Mouse (Mus musculus) heart, postnatal 36 days (tissue): ENCODE results near the gene Rpl27a. TPM values are rescaled to one million over a fixed set of nuclear protein-coding genes. Genes with fewer than 3 reads are reported as not detected.

Experiments used
- DNase-seq, 2 experiments: peaks; one replicate each; pipeline ENCODE4 v3.0.0; 2021 to 2022
- intact Hi-C: fragments of 180-260 bp; cut with DNase I; formaldehyde crosslinking; loops from one replicate; pipeline ENCODE4 v1.15.1; 2025
- total RNA-seq, 2 experiments: library from RNA; stranded (reverse); gene quantifications; 2 replicates each; pipeline ENCODE4 v1.2.3; 2021

The Rpl27a gene
- total RNA-seq = 10 to 100 TPM; 95.0 to 97.5 TPM

GRCm38 (mm10) chr7:109518838-109519696 is at the start of gene Rpl27a:
Rpl27a (plus strand) TSS chr7:109519147.
- peak; percentile 99 for DNase-seq
- intact Hi-C loops = loop anchor here (2.0 kb wide), 1 partner anchor 184 kb away; the partner anchor contains the start of genes Akip1 and St5

- intact Hi-C loops = no loop called here
Observed at GRCm38 (mm10) chr7:109470700-109471099, 48.2 kb upstream of the Rpl27a start.

GRCm38 (mm10) chr7:109477926-109478325 is 41.0 kb upstream of the Rpl27a start:
- DNase-seq = no peak
- intact Hi-C loops = no loop called here

More at GRCm38 (mm10) chr7:109470700-109471099, 48.2 kb upstream of the Rpl27a start:
- DNase-seq = no peak

DNA sequence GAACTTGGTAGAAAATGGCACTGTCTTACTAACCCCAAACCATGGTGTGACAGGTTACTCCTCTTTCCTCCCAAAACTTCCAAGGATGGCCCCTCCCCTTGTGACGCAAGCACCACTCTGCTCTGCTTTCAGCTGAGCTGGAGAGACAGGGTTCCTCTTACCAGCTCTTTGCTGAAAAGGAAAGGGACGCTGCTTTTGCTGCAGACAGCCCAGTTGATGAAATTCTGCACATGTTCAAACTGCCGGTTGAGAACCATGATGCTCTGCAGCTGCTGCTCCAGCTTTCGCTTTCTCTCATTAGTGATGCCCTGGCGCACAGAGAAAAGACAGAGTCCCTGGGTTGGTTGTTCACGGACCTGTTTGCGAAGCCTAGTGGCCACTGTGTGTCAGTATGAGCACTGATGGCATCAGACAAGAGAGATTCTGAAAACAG is 38.2 kb upstream of the Rpl27a start:
- peak; percentile 21 to 23 for DNase-seq

DNA sequence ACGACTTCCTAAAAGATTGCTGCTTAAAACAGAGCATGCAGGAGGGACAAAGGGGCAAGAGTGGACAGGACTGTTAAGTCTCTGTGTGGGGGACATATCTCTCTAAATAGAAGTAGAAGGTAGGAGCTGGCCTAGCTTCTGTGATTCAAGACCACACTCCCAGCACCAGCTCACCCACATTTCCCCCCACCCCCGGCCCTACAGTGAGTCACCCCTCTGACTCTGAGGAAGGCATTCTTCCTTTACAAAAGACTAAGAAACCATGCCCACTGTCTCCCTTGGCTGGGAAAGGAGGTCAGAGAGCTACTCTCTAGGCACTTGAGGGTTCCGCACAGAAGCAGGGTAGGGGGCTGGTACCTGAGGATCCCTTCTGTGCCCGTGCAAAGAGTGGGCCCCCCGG is 34.7 kb upstream of the Rpl27a start:
- intact Hi-C loops = no loop called here
- DNase-seq = no peak

More for the DNA sequence above, 38.2 kb upstream of the Rpl27a start:
- intact Hi-C loops = no loop called here

DNA sequence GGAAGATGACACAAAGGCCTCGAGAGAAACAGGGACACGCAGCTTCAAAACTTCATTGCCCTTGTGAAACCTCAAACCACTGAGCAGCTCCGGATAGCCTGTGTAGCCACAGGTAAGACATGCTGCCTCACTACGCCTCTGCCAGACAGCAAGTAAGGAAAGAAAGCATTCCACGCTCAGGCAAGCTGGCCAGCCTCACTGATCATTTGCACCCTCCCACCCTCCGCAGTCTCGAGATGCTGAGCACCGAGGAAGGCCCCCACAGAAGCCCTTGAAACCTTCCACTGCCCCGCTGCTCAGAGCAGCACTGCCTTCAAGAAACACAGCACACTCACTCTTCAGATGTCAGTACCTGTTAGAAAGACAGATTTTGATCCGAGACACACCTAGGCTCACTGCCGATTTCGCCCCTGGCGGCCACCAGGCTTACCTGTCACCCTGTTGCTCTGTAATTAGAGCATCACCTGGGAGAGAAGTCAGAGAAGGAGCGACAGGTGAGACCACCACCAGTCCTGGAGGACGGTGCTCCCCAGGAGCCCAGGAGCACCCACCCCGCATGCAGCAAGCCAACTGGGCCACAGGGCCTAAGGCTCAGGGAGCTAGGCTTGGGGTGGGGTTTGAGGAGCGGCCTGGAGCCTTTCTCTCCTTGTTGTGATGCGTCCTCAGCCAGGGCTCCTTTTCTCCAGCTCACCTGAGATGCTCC is 26.2 kb upstream of the Rpl27a start:
- intact Hi-C loops = no loop called here
- no peak for DNase-seq

GRCm38 (mm10) chr7:109493319-109494316 is 25.3 kb upstream of the Rpl27a start:
- intact Hi-C loops = no loop called here
- DNase-seq = peak; percentile 12

DNA sequence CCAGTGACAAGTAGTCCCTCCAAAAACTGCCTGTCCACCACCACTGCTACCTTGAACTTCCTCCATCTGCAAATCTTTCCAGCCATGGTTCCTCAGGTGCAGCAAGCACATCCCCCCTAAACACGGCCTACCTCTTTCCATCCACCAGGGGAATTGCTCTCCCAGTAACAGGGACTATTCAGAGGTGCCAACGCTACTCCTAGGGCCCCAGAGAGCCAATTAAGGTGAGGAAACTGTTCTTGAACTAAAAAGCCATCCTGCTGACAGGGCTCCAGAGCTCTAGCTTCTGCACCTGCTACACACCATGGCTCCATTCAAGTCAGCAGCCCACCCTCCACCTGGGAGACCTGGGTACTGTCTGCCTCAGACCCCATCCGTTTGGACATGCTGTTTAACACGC is 21.4 kb upstream of the Rpl27a start:
- no peak for DNase-seq
- intact Hi-C loops = no loop called here

- intact Hi-C loops = no loop called here
- no peak for DNase-seq
Observed at GRCm38 (mm10) chr7:109507119-109507518, 11.8 kb upstream of the Rpl27a start.

- no peak for DNase-seq
- intact Hi-C loops = no loop called here
Observed at GRCm38 (mm10) chr7:109507572-109507971, 11.4 kb upstream of the Rpl27a start.

DNA sequence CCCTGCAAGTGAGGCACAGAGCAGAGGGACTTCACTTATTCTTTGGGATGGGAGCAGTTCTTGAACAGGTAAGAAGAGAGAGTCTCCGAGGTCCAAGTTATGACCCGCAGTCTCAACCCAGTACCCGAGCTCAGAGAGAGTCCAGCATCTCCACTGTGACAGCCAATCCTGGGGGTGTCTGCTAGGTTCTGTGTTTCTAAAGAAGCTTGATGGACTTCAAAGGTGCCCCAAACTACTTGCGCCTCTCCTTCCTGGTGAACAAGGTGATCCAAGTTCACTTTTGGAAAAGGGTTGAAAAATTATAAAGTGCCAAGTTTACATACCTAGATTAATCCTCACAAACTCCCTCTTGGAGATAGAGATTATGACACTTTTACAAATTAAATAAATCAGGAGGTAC is 10.9 kb upstream of the Rpl27a start, which contains the start of gene Trim66:
Gene Trim66, minus strand, starts transcription at position 101 of the 400 bp plus-strand sequence.
- intact Hi-C loops = no loop called here
- no peak for DNase-seq

GRCm38 (mm10) chr7:109510799-109511198 is 8.1 kb upstream of the Rpl27a start:
- DNase-seq = no peak
- intact Hi-C loops = no loop called here

- no peak for DNase-seq
- intact Hi-C loops = no loop called here
Observed at GRCm38 (mm10) chr7:109511838-109512237, 7.1 kb upstream of the Rpl27a start.

GRCm38 (mm10) chr7:109516500-109516899 is 2.4 kb upstream of the Rpl27a start:
- intact Hi-C loops = loop anchor here (2.0 kb wide), 1 partner anchor 48 kb away; no protein-coding TSS in a partner anchor
- no peak for DNase-seq

DNA sequence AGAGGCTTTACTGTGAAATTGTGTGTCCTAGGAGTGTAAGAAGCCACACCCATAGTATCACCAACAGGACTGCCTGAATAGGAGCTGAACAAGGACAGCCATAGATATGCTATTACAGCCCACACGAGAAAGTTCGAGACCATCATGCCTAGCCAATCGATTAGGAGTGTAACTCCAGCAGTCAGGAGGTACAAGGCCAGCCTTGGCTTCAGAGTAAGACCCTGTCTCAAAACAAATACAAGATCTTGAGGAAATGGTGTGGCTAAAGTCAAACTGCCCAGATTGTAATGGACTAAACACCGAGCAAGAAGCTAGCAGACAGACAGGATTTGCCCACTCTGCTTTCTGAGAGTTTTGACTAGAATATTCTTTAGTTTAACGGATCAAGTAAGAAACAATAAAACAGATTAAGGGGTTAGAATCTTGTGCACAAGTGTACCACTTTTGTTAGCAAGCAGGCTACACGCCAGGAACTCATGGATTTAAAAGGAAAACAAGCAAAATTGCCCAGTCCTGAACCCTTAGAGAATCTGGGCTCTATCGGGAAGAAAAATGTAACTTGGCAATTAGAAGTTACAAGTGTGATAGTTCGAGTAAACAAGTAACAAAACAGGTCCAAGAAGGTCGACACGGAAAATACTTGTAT is 788 bp upstream of the Rpl27a start:
- intact Hi-C loops = loop anchor here (2.0 kb wide), 1 partner anchor 185 kb away; the partner anchor contains the start of genes Akip1 and St5
- DNase-seq = no peak

- intact Hi-C loops = loop anchor here (2.0 to 10.0 kb wide), 3 partner anchors 155 to 445 kb away; partner anchors contain the start of genes Akip1, Dennd5a and St5
- no peak for DNase-seq
Observed at GRCm38 (mm10) chr7:109519936-109520335, 989 bp downstream of the Rpl27a start.

- DNase-seq = no peak
- intact Hi-C loops = loop anchor here (10.0 kb wide), 2 partner anchors 153 to 443 kb away; partner anchors contain the start of gene Dennd5a
Observed at GRCm38 (mm10) chr7:109522084-109522483, 3.1 kb downstream of the Rpl27a start.

- no peak for DNase-seq
- intact Hi-C loops = loop anchor here (10.0 kb wide), 2 partner anchors 151 to 441 kb away; partner anchors contain the start of gene Dennd5a
Observed at GRCm38 (mm10) chr7:109523304-109523703, 4.4 kb downstream of the Rpl27a start.

DNA sequence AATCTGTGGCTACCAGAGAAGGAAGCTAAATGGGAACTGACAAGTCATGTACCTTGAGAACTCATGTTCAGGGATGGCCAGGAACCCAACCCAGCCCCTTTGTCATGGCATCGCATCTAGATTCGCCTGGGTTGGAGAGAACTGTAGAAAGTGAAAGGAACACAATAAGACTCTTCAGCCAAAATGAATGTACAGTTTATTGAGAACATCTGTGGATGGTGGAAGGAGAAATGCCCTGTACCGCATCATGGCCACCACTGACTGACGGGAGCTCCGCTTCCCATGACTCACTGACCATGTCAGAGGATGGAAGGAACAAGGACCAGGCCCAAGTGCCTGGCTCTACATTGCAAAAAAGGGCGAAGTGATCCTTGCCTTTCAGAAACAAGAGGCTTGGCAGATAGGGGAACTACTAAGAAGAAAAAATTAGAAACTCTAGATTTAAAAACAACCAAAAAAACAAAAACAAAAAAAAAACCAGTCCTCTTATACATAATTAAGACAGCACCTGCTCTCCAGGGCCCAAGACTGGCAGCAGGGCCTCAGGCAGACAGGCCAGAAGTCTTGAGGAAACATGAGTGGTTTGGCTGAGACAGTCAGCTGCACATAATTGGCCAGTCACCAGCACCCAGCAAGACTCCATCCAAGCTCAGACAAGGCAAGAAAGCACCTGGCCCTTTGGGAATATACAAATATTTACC is 4.9 kb downstream of the Rpl27a start:
- DNase-seq = no peak
- intact Hi-C loops = loop anchor here (10.0 kb wide), 2 partner anchors 151 to 441 kb away; partner anchors contain the start of gene Dennd5a
